Mouse (Mus musculus) T-helper 2 cell (primary cell): ENCODE results near the gene AI413582.

Source experiments
- in situ Hi-C: fragments of 300-600 bp; cut with MboI, MseI; formaldehyde crosslinking; loops from one replicate; pipeline ENCODE4 v1.15.1; 2025; ENCODE audit warnings: high pct_unique_total_duplicates

The AI413582 gene

GRCm38 (mm10) chr17:27565163-27565941 is at the start of gene AI413582:
TSS of gene AI413582 (minus strand) at chr17:27565756.
- in situ Hi-C loops = loop anchor here (5.0 kb wide), 2 partner anchors 62 to 247 kb away; no protein-coding TSS in a partner anchor

DNA sequence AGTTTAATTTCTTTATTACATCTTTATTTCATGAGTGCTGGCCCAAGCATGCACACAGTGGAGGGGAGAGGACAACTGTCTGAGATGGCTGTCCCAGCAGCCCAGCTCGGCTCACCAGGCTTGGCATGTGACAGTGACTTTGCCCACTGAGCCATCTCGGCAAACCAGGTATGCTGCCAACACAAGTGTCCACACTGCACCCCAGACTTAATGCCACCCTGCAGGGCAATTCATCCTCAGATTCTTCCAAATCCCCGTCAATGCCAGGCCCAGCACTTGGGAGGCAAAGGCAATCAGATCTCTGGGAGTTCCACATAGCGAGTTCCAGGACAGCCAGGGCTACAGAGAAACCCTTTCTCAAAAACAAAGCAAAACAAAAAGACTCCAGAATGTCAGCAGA is 47.5 kb upstream of the AI413582 start:
- in situ Hi-C loops = no loop called here

DNA sequence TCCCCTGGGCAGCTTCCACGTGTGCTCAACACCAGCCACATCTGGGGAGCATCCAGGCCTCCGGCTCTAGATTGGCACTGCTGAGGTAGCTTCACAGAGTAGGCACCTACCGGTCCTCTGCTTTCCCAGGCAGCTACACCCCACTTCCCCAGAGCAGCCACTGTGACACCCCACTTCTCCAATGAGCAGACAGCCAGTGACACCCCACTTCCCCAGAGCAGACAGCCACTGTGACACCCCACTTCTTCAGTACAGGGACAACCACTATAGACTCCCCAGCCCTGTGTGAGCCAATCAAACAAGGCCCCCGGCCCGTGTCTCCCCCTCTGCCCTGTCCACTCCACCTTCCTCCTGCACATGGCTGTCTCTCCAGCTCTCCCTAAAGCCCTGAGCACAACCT is 46.4 kb upstream of the AI413582 start:
- in situ Hi-C loops = no loop called here

DNA sequence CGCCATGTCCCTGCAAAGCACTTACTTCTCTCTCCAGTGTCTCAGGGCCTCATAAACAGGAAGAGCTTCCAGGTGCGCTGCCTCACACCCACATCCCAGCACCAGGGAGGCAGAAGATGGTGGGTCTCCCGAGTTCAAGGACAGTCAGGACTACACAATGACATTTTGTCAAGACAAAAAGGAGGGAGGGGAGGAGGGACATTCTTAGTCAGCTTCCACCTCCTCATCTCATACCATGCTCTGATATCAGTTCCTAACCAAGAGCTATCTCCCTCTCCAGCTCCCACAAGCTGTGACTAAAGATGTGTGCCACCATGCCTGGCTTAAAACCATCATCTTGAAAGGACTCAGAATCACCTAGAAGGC is 45.9 kb upstream of the AI413582 start:
- in situ Hi-C loops = no loop called here

DNA sequence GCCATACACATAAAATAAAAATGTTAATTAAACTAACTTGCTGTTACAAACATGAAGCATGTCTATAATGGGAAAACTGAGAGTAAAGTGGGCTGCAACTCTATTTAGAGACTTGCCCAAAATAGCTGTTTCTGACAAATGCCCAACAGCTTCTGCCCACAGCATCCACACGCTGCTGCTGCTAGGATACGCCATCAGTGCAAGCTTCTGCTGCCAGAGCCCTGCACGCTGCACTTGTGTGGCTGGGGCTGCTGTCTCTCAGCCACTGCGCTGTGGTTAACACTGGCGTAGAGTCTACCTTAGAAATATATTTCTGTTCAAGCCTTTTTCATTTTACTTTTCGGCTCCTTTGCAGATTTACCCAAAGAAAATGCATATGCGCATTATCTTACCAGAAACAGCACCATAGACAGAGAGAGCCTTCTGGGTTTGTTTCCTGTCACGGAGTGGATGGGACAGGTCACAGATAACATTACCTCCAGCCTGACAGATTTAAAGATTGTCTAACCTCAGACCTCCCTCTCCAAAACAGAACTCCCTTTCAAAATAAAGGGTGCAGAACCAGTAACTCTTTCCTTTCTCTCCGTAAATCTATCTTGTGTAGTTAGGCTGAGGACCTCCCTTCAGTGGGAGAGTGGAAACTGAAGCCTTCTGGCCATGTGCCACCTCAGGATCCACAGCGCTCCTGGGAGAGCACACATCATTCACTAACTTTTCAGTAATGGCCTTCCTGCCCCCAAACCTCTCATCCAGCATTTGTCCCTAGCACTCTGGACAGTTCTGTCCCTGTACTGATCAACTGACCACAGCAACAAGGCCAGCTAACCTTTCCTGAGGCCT is 45.3 kb upstream of the AI413582 start:
- in situ Hi-C loops = no loop called here

- in situ Hi-C loops = no loop called here
Observed at GRCm38 (mm10) chr17:27609576-27609975, 44.0 kb upstream of the AI413582 start.

DNA sequence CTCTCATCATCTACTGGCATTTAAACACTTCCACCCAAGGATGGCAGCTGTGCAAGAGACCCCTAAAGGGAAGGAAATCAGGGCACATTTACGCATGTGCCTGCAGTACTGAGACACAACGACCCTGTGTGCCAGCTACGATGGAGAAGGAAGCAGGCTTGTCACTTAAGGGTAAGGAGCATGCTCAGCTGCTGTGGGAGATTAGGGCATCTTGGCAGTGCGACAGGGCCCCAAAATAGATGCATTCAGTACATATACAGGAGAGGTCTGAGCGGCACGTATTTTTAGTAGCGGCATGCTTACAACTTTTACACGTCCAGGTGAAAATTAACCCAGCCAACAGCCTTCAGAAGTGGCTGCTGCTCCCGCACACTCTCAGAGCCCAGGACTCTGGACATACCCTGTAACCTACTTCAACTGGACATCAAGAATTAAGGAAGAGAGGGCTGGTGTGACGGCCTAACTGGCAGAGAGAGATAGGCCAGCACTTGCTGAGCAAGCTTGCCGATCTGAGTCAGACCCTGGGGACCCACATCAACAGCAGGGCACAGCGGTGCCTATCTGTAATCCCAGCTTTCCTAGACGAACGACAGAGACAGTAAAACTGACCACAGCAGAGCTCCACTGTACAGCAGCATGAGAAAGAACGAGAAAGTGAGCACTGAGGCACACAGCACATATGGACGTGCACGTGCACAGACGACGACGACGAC is 38.1 kb upstream of the AI413582 start:
- in situ Hi-C loops = no loop called here

DNA sequence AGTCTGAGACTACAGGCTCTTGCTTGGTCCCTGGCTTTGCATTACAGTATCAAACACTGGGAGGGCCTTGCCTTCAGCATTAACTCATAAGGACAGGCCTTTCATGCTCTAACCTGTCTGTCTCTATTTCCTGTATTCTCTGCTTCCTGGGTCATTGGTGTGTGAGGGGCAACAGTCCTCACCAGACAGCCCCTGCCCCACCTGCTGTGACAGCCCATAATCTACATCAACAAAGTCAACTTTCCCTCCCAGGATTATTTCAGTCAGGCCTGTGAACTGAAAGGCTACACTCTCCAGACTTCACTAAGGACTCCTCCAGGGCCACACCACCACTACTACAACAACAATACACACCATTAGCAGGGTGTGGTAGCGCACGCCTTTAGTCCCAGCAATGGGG is 37.5 kb upstream of the AI413582 start:
- in situ Hi-C loops = no loop called here

- in situ Hi-C loops = no loop called here
Observed at GRCm38 (mm10) chr17:27600869-27601268, 35.3 kb upstream of the AI413582 start.

- in situ Hi-C loops = no loop called here
Observed at GRCm38 (mm10) chr17:27600286-27600685, 34.7 kb upstream of the AI413582 start.

DNA sequence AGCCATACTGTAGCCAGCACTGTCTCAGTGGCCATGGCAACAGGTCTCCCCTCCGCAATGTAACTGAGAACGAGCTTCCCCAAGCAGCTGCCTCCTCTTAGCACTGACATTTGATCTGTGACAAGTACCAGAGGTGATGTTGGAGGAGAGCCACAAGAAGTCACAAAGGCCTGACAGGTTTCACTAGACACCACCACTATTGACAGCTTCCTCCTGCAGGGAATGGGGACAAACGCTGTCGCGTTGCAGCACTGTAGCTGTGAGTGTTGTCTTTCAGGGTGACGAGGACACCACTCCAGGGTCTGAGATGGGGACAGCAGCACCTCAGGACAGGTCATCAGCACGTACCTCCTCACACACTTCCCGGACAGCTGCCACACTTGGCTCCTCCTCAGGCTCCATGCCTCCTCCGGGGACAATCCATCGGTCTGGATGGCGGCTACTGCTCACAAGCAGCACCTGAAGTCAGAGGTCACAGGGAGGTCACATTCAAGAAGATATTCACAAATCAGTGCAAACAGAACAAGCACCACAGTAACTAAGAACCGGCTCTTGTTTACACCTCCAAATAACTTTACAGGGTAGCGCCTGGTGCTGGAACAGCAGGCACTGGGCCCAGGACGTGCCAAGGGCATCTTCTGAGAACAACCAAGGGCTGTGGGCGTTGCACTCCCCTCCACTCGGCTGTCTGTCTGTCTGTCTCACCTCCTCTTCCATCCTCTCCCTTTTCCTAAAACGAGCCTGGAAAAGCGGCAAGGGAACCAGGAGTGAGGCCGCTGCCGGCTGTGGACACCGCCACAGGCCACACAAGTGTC is 31.0 kb upstream of the AI413582 start:
- in situ Hi-C loops = no loop called here

- in situ Hi-C loops = no loop called here
Observed at GRCm38 (mm10) chr17:27595659-27596375, 30.3 kb upstream of the AI413582 start.

DNA sequence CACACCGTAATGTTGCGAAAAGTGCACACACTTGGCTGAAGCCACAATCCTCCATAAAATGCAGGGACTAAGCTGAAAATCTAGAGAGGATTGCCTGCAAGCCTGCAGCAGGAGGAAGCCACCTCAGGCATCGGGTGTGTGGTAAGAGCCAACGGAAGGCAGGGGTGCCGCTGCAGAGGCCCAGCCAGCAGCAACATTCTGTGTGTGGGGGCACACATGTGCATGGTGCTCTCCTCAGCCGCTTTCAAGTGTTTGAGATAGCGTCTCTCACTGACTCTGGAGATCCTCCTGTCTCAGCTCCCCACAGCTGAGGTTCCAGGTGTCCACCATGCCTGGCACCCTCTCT is 27.0 kb upstream of the AI413582 start:
- in situ Hi-C loops = no loop called here

DNA sequence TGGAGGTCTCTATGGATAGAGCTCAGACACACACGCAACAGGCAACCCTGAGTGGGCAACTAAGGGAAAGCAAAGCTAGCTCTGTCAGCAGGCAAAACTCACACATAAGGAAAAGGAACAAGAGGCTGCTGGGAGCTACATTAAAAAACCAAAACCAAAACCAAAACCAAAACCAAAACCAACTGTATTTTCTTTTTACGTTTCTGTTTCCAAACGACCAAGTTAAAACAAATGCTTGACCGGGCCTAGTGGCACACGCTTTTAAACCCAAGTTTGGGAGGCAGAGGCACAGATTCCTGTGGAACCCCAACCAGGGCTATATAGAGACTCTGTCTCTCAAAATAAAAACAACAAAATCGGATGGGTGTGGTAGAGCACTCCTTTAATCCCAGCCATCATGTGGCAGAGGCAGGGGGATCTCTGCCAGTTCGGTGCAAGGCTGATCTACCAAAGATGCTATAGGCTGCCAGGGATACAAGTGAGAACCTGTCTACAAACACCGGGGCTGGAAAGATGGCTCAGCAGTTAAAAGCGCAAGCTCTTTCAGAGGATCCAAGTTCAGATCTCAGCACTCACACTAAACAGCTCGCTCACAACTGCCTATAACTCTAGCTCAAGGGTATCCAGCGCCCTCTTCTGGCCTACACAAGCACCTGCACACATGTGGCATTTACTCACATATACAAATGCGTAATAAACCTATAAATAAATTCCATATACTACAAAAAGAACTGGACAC is 26.4 kb upstream of the AI413582 start:
- in situ Hi-C loops = no loop called here

GRCm38 (mm10) chr17:27588231-27588630 is 22.7 kb upstream of the AI413582 start:
- in situ Hi-C loops = no loop called here

GRCm38 (mm10) chr17:27587252-27587651 is 21.7 kb upstream of the AI413582 start:
- in situ Hi-C loops = no loop called here

GRCm38 (mm10) chr17:27586661-27587060 is 21.1 kb upstream of the AI413582 start:
- in situ Hi-C loops = no loop called here

DNA sequence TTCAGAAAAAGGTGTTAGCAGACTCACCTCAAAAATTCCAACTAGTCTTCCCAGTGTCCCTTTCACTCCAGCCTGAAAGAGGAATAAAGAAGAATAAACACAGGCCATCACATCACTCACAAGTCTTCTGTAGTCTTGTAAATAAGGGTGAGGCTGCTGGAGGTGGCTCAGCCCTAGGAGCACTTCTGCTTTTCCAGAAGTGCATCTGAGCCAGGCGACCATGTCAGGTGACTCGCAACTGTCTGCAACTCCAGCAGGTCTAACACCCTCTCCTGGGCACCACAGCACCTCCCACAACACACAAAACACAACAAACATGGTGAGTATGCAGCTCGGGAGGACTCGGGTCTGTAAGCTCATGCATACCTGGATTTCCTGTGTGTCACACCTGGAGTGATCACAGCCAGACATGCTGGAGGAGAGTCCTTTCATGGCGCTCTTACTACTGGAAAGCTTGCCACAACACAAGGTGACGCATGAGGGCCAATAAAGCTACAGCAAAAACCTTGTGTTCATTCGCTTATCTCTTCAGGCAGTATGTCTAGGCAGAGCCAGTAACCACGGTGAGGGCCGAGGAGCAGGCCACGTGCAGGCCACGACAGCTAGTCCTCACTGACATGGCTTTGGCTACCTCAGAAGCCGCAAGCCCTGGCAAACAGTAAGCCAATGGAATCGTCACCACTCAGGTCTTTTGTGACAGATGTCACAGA is 17.8 kb upstream of the AI413582 start:
- in situ Hi-C loops = no loop called here

DNA sequence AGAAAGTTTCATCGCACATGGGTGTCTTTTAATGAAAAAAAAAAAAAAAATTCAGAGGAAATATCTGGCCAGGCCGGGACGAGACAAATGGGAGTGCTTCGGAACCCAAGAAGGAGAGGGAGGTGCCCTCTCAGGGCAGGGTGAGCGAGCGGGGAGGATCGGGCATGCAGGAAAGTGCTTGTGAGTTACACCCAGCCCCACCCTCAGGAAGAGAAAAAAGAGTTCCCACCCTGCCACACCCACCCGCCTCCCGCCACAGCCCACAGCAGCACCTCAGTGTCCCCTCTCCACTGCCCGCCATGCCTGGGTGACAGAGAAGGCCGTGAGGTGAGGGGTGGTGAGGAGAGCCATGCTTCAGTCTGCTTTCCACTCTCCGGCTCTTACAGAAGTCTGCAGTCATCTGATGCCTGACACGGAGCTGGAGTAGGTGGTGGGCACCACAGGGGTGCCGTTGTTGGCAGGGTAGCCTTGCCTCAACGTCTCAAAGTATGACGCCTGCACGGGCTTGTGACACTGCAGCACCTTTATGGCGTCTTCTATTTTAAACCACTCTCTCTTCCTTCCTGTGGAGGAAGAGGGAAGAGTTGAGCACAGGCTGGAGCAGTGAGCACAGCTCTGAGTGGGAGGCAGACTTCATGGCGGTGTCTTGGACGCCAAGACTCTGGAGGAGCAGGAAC is 15.0 kb upstream of the AI413582 start:
- in situ Hi-C loops = no loop called here
